Mouse (Mus musculus) heart, embryonic 13.5 days (tissue): ENCODE measurements at regions not wholly inside any gene's neighbourhood (a gene's known extent, or its start where the extent isn't known, plus 50 kb on each side); places are given as distances from the start of the nearest gene placed in this dataset.
"Not testable (repeated sequence)": the region's sequence is repeated elsewhere in the genome, so short reads cannot be mapped to it uniquely, and the experiment has no call there.

ENCODE experiments used
- ATAC-seq: fragments of 200-750 bp; cut with Nextera tagmentation; 2 replicates; pipeline ENCODE4 v1.8.0; 2017; ENCODE audit warnings: moderate TSS enrichment; ENCODE audit not compliant: insufficient number of reproducible peaks, low FRiP score, low TSS enrichment; ENCODE audit errors: extremely low read depth
- H3K27ac ChIP-seq: fragments of 300-500 bp; sonication (generic); replicated peaks from 2 replicates; pipeline ENCODE4 v1.5.1; 2015; ENCODE audit warnings: moderate library complexity, mild to moderate bottlenecking, inconsistent platforms
- H3K27me3 ChIP-seq: fragments of 300-500 bp; sonication (generic); replicated peaks from 2 replicates; pipeline ENCODE4 v1.6.1; 2015; ENCODE audit warnings: mild to moderate bottlenecking, inconsistent platforms
- H3K36me3 ChIP-seq: fragments of 300-500 bp; sonication (generic); 2 replicates; pipeline ENCODE4 v1.6.1; 2015; ENCODE audit warnings: mild to moderate bottlenecking, inconsistent platforms
- H3K4me1 ChIP-seq: fragments of 300-500 bp; sonication (generic); 2 replicates; pipeline ENCODE4 v1.6.1; 2015; ENCODE audit warnings: inconsistent platforms
- H3K4me2 ChIP-seq: fragments of 300-500 bp; sonication (generic); 2 replicates; pipeline ENCODE4 v1.6.1; 2015; ENCODE audit warnings: inconsistent platforms, mild to moderate bottlenecking, moderate library complexity
- H3K4me3 ChIP-seq: fragments of 300-500 bp; sonication (generic); 2 replicates; pipeline ENCODE4 v1.5.1; 2015; ENCODE audit warnings: moderate library complexity, mild to moderate bottlenecking, inconsistent platforms
- H3K9ac ChIP-seq: fragments of 300-500 bp; sonication (generic); 2 replicates; pipeline ENCODE4 v1.6.1; 2015; ENCODE audit warnings: inconsistent platforms, mild to moderate bottlenecking, moderate library complexity
- H3K9me3 ChIP-seq: fragments of 300-500 bp; sonication (generic); 2 replicates; pipeline ENCODE4 v1.6.1; 2016; ENCODE audit warnings: inconsistent platforms
- WGBS: fragments of 180-500 bp; shearing (Covaris S2); methylation state at CpG from one replicate; pipeline ENCODE4 v1.1.7; 2015; ENCODE audit warnings: mixed read lengths; 5-methylcytosine and 5-hydroxymethylcytosine counted together

DNA sequence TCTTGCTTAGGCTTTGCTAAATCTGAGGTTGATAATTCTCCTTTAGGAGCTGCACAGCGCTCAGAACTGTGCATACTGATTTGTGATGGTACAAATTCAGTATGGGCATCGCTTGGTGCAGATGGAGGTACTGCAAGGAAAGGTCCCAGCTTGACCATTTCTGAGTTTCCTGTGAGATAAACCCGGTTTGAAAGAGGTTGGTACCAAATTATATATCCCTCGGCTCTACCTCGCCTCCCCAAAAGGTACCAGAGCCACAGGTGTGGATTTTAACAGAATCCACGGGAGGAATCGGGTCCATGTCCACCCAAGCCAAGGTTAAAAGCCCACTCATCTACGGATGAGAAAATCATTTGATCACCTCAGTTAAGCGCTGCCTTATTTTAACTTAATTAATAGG lies 172.5 kb upstream of the Zfp808 start:
- H3K9ac ChIP-seq, H3K27me3 ChIP-seq, H3K4me1 ChIP-seq, ATAC-seq, H3K4me3 ChIP-seq, H3K27ac ChIP-seq, H3K36me3 ChIP-seq, H3K4me2 ChIP-seq: not testable (repeated sequence)
- whole genome bisulfite sequencing: 75% methylated on average over 9 of the region's 9 CpGs
- H3K9me3 ChIP-seq: peaks cover 20% of the 10 kb centered on the region; the same call in 1 of the 2 replicates

DNA sequence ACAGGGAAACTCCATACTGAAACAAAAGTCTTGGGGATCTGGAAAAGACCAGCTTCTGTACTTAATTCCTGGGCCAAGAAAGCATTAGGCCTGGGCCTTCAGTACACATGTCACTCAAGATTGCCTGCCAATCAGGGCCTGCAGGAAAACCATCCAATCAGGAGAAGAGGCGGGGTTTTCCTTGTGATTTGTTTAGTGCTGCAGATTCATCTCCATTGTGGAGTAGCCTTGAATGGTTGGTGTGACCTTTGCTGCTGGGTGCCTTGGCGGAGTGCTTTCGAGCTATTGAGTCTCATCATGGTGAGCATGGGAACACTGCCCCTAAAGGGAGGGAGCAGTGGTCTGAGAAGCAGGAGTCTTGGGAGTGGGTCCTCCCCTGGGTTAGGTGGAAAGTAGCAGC lies 150.8 kb upstream of the Zfp808 start:
- H3K9me3 ChIP-seq, H3K4me1 ChIP-seq, H3K36me3 ChIP-seq, ATAC-seq, H3K4me2 ChIP-seq, H3K27me3 ChIP-seq, H3K27ac ChIP-seq, H3K4me3 ChIP-seq, H3K9ac ChIP-seq: not testable (repeated sequence)
- 77% methylated on average over 3 of the region's 3 CpGs for WGBS

DNA sequence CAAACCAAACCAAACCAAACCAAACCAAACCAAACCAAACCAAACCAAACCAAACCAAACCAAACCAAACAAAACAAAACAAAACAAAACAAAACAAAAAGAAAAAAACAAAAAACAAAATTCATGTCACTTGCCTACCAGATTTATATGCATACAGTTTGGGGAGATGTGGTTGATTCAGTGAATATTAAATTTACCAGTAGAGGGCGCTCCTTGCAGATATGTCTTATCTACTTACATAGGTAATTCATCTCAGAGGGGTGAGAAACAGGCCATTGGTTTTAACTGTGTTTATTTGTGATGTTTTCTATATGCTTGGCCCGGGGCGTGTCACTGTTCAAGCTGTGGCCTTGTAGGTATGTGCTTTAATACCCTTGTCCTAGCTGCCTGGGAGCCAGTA lies 133.2 kb upstream of the Zfp808 start:
- not testable (repeated sequence) for H3K9me3 ChIP-seq, H3K4me1 ChIP-seq, H3K9ac ChIP-seq, H3K4me3 ChIP-seq, ATAC-seq, H3K36me3 ChIP-seq, H3K27ac ChIP-seq, H3K4me2 ChIP-seq, H3K27me3 ChIP-seq
- WGBS: 63% methylated on average over 3 of the region's 3 CpGs

DNA sequence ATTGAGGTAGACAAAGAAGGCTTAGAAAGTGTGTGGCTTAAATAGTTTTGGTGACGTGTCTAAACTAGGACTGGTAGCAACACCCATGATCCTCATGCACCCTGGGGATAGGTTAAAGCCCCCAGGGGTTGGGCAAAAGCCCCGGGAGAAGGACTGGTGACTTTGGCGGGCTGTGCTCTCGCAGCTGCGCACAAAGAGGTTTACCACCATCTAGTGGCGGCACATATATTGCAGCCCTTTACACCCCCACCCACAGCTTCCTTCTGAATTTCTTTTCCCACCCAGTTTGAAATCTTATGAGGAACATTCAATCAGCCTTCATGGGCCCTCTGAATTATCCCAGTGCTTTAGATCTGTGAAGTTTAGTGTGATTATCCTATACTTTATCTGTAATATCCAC lies 130.9 kb upstream of the Zfp808 start:
- not testable (repeated sequence) for H3K36me3 ChIP-seq, H3K27ac ChIP-seq, H3K9me3 ChIP-seq, H3K27me3 ChIP-seq, ATAC-seq, H3K4me1 ChIP-seq
- WGBS: 5% methylated on average over 6 of the region's 6 CpGs
- H3K9ac ChIP-seq: peak overlapping the region; percentile 19; the same call in 1 of the 2 replicates
- peak overlapping the region; percentile 57 for H3K4me2 ChIP-seq
- peak overlapping the region; percentile 32 for H3K4me3 ChIP-seq

DNA sequence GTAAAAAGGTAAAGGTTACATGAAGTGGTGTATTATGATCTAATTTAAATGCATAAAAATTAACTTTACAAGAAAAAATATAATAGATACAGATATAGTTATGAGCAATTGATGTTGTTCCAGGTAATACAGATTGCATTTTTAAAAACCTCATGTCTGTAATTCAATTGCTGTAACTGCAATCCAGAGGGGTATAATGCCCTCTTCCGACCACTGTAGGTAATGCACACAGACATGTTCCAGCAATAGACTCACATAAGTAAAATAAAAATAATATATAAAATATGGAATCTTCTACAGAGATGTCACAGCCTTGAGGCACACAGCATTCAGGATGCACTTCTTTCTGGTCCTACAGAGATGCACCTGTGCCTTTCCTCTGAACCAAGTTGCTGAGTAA lies 122.4 kb upstream of the Zfp808 start:
- not testable (repeated sequence) for H3K4me1 ChIP-seq, H3K4me2 ChIP-seq
- WGBS: 61% methylated on average over 1 of the region's 1 CpGs

DNA sequence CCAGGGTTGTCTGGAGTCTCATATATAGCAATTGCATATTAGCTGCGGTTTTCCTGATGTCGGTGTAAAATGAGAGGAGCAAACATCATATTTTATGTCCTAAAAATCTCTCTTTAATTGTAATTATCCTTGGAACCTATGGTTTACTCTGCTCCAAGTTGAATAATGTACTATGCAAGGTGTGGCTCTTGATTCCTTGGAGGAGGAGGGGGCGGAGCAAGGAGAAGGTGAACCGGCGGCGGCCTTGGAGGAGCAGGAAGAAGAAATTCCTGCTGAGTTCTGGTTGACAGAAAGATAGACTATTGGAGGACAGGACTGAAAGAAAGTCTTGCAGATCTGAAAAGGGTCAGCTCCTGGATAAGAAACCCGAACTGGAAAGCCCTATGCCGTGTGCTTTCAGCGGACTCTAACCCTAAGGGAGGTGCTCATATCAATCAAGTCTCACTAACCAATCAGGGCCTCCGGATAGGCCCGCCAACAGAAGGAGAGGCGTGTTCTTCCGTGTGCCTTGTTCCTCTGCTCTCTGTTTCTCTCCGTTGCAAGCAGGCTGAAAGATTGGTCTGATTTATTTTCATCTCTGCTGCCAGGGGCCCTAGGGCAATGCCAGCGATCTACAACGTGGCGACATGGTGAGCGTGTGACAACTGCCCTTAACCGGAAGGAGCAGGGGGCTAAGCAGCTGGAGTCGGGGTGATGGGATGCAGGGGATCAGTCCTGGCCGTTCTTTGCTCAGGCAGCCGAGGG lies 114.1 kb upstream of the Zfp808 start:
- Histone ChIP-seq H3K4me3 (peak overlapping the region; percentile 71), H3K27ac (peak overlapping the region; percentile 74), H3K9ac (peak overlapping the region; percentile 86), H3K4me2 (peak overlapping the region; percentile 70)
- H3K36me3 ChIP-seq, H3K4me1 ChIP-seq, H3K27me3 ChIP-seq, ATAC-seq, H3K9me3 ChIP-seq: not testable (repeated sequence)
- WGBS: 1% methylated on average over 22 of the region's 22 CpGs

More for the DNA sequence above, 122.4 kb upstream of the Zfp808 start:
- ATAC-seq, H3K27ac ChIP-seq, H3K4me3 ChIP-seq, H3K9ac ChIP-seq, H3K9me3 ChIP-seq, H3K27me3 ChIP-seq, H3K36me3 ChIP-seq: not testable (repeated sequence)

DNA sequence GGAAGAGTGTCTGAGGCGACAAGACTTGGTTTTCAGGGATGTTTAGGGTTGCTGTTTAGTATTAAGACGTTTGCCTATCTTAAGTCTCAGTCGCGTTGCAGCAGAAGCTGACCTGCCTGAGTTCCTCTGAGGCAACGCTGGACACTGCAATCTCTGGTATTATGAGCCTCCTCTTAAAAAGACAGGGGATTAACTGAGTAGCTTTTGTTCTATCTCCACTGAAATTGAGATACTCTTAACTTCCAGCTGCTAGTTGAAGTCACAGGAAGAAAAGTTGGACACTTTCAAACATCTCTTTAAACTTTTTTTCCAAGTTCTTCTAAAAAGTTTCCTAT lies 113.6 kb upstream of the Zfp808 start:
- not testable (repeated sequence) for H3K27me3 ChIP-seq, H3K36me3 ChIP-seq, H3K9me3 ChIP-seq, H3K4me1 ChIP-seq, ATAC-seq
- peak overlapping the region; percentile 74 for H3K27ac ChIP-seq
- peak overlapping the region; percentile 71 for H3K4me3 ChIP-seq
- WGBS: under 1% methylated on average over 5 of the region's 5 CpGs
- H3K9ac ChIP-seq: peak overlapping the region; percentile 86
- H3K4me2 ChIP-seq: peak overlapping the region; percentile 70

DNA sequence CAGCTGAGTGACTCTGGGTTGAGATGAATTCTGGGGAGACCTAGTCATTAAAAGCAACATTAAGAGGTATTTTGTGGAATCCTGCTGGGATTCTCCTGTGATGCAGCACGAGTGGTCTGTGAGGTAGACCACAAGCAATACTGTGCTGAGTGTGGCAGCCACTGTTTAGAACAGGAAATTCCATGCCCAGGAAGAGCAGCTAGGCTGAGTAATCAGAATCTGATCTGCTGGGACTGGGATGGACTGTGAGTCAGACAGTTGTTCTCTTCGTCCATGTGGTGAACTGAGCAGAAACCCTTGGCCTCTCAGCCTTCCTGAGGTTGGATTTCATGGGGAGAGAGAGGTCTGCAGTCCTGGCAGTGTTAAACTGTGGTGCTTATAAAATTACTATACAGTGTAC lies 92.0 kb upstream of the Zfp808 start:
- H3K9ac ChIP-seq, H3K9me3 ChIP-seq, H3K4me2 ChIP-seq, ATAC-seq, H3K27me3 ChIP-seq, H3K4me3 ChIP-seq, H3K4me1 ChIP-seq, H3K27ac ChIP-seq: not testable (repeated sequence)
- H3K36me3 ChIP-seq: peaks cover 19% of the 10 kb centered on the region
- 78% methylated on average over 2 of the region's 2 CpGs for WGBS

DNA sequence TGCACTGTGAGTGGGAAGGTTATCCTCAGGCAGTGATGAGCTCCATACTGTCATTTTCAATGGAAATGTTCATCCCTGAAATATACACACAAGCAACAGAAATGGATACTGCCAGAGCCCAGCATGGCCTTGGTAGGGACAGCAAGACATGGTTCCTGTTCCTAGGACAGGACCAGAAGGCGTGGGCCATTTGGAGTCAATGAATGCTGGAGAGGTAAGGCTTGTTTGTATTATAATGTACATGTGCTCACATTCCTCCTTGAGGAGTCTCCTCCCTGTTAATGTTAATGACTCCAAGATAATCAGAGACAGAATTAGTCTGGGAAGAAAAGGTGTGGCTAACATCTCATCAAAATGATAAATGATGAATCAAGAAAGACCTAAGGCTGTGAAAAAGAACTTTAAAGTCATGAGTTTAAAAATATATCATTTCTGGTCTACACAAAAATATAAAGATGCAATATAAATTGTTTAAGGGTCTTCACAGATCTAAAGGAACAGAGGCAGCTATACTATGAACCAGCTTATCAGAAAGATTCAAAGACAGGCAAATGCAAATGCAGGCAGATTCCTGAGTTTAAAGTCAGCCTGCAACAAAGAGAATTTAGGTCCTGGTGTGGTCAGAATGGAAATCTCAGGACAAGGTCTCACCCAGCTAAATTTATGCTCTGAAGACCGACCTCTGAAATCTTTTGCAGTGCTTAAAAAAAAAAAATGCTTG lies 51.6 kb upstream of the Zfp808 start:
- H3K27me3 ChIP-seq, H3K4me1 ChIP-seq, H3K4me2 ChIP-seq, H3K4me3 ChIP-seq, H3K36me3 ChIP-seq, H3K27ac ChIP-seq, H3K9ac ChIP-seq, ATAC-seq: not testable (repeated sequence)
- WGBS: 47% methylated on average over 2 of the region's 2 CpGs
- peaks cover 22% of the 10 kb centered on the region for H3K9me3 ChIP-seq

DNA sequence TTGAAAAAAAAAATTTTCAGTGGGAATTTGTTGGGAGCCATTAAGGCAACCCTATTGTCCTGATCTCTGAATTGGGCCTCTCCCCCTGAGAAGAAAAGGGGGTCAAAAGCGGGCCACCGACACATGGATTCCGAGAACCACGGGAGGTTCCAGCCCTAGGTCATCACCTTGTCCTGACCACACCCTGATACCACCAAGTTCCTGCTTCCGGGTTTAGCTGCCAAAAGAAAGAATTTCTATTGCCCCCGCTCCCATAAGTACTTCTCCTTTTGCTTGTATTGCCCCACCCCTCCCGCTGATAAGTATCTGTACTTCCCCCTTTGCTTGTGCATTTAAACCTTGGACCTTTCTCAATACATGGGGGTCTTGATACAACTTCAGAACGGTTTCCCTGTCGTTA lies 50.8 kb upstream of the Zfp808 start:
- H3K4me3 ChIP-seq, H3K4me1 ChIP-seq, H3K27ac ChIP-seq, H3K36me3 ChIP-seq, H3K4me2 ChIP-seq, ATAC-seq, H3K27me3 ChIP-seq, H3K9ac ChIP-seq: not testable (repeated sequence)
- WGBS: 69% methylated on average over 9 of the region's 9 CpGs
- H3K9me3 ChIP-seq: peaks cover 22% of the 10 kb centered on the region
